Mouse (Mus musculus) midbrain, embryonic 12.5 days (tissue): ENCODE results near the gene Macrod2. TPM values are rescaled to one million over a fixed set of nuclear protein-coding genes. Genes with fewer than 3 reads are reported as not detected.
A peak's percentile ranks its signal among the peaks of the same experiment; 100 is the strongest.

ENCODE experiments used
- ATAC-seq: fragments of 200-750 bp; cut with Nextera tagmentation; 2 replicates; pipeline ENCODE4 v1.8.0; 2017; ENCODE audit warnings: low read depth, moderate TSS enrichment, moderate library complexity; ENCODE audit not compliant: low FRiP score
- H3K27ac ChIP-seq: fragments of 300-500 bp; sonication (generic); replicated peaks from 2 replicates; pipeline ENCODE4 v1.5.1; 2016; ENCODE audit warnings: mild to moderate bottlenecking
- H3K27me3 ChIP-seq: fragments of 300-500 bp; sonication (generic); 2 replicates; pipeline ENCODE4 v1.6.1; 2016; ENCODE audit warnings: mild to moderate bottlenecking
- H3K36me3 ChIP-seq: fragments of 300-500 bp; sonication (generic); 2 replicates; pipeline ENCODE4 v1.6.1; 2016
- H3K4me1 ChIP-seq: fragments of 300-500 bp; sonication (generic); 2 replicates; pipeline ENCODE4 v1.6.1; 2016
- H3K4me2 ChIP-seq: fragments of 300-500 bp; sonication (generic); replicated peaks from 2 replicates; pipeline ENCODE4 v1.6.1; 2016; ENCODE audit warnings: mild to moderate bottlenecking, moderate library complexity
- H3K4me3 ChIP-seq: fragments of 300-500 bp; sonication (generic); 2 replicates; pipeline ENCODE4 v1.5.1; 2016; ENCODE audit warnings: mild to moderate bottlenecking
- H3K9ac ChIP-seq: fragments of 300-500 bp; sonication (generic); replicated peaks from 2 replicates; pipeline ENCODE4 v1.6.1; 2016; ENCODE audit warnings: mild to moderate bottlenecking, moderate library complexity
- H3K9me3 ChIP-seq: fragments of 300-500 bp; sonication (generic); 2 replicates; pipeline ENCODE4 v1.6.1; 2016; ENCODE audit warnings: mild to moderate bottlenecking
- WGBS: fragments of 180-500 bp; shearing (Covaris S2); methylation state at CpG from one replicate; pipeline ENCODE4 v1.1.7; 2016; 5-methylcytosine and 5-hydroxymethylcytosine counted together
- polyA plus RNA-seq: library from polyadenylated mRNA; unstranded; fragments of >200 nt; fragmentation: Nextera tagmentation; extraction: Ambion mirVana; gene quantifications from 2 replicates; pipeline ENCODE4 v1.2.1, GENCODE M21; 2016

Macrod2 gene
- polyA plus RNA-seq, 1 experiment from 2014 or later = 52.4 TPM

GRCm38 (mm10) chr2:140670457-140670856 is 275.3 kb downstream of the Macrod2 start:
- Histone ChIP-seq H3K4me1 (peaks cover 17% of the 10 kb centered on the region), H3K9me3 (no peaks in the 10 kb centered on the region), H3K9ac (peak overlapping the region; percentile 77), H3K27ac (peak overlapping the region; percentile 92), H3K27me3 (no peaks in the 10 kb centered on the region), H3K4me2 (peak overlapping the region; percentile 62), H3K4me3 (peak overlapping the region; percentile 67), H3K36me3 (no peaks in the 10 kb centered on the region)
- WGBS = under 1% methylated on average over 12 of the region's 12 CpGs
- ATAC-seq = peak; percentile 31

- Histone ChIP-seq H3K9me3 (no peaks in the 10 kb centered on the region), H3K4me2 (peak within 1 kb of the TSS; percentile 62), H3K4me3 (peak within 1 kb of the TSS; percentile 67), H3K36me3 (no peaks in the 10 kb centered on the region), H3K27me3 (no peaks in the 10 kb centered on the region), H3K27ac (peak within 1 kb of the TSS; percentile 92), H3K4me1 (peaks cover 12% of the 10 kb centered on the region), H3K9ac (peak within 1 kb of the TSS; percentile 77)
- WGBS = 1% methylated on average over 26 of the region's 26 CpGs
- ATAC-seq = peak; percentile 96
Observed at GRCm38 (mm10) chr2:140670963-140671702, 276.0 kb downstream of the Macrod2 start, which contains the start of gene Flrt3. Gene Flrt3 (minus strand): TSS chr2:140671469.

DNA sequence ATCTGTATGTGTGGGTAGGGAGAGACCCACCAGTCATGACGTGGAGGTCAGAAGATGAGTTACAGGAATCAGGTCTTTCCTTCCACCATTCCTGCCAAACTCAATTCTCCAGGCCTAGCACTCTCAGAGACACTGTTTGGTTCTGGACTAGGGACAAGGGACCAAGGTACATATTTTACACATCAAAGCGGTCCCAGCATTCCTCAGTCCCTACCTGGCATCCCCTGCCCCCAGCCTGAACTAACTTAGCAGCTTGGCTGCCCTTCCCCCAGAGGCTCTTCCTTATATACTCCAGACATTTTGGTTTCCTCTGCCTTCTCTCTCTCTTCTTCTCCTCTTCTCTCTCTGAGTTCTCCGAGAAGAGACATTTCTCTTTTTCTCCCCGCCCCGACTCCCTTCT is 278.4 kb downstream of the Macrod2 start:
- ATAC-seq = no peak
- 90% methylated on average over 5 of the region's 5 CpGs for WGBS

DNA sequence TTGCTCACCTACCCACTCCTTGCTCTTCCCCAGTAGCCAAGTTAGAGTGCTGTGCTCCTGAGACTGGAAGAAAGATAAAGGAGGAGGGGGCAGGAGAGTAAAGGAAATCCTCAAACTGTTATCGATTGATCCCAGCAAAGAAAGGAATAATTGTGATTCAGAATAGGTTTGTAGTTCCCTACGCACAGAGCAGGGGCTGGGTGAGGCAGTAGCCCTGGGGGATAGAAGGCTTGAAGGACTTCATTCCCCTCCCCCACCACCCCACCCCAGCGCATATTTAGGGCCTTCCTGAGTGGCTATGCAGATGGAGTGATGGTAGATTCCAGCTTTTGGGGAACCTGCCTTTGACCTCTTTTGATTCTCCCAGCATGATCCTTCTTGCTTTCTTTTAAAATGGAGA is 281.6 kb downstream of the Macrod2 start:
- peaks cover 4% of the 10 kb centered on the region; the same call in 1 of the 2 replicates for H3K4me1 ChIP-seq
- H3K9me3 ChIP-seq = no peaks in the 10 kb centered on the region
- WGBS = 19% methylated on average over 3 of the region's 3 CpGs
- no peak overlapping the region for H3K4me2 ChIP-seq
- no peak for ATAC-seq
- no peaks in the 10 kb centered on the region for H3K36me3 ChIP-seq
- no peak overlapping the region for H3K4me3 ChIP-seq
- H3K27me3 ChIP-seq = no peaks in the 10 kb centered on the region
- no peak overlapping the region for H3K27ac ChIP-seq
- no peak overlapping the region for H3K9ac ChIP-seq

More for the DNA sequence above, 278.4 kb downstream of the Macrod2 start:
- peaks cover 4% of the 10 kb centered on the region; the same call in 1 of the 2 replicates for H3K4me1 ChIP-seq
- H3K27ac ChIP-seq = no peak overlapping the region
- no peaks in the 10 kb centered on the region for H3K9me3 ChIP-seq
- no peaks in the 10 kb centered on the region for H3K27me3 ChIP-seq
- no peak overlapping the region for H3K4me3 ChIP-seq
- no peak overlapping the region for H3K4me2 ChIP-seq
- H3K36me3 ChIP-seq = no peaks in the 10 kb centered on the region
- no peak overlapping the region for H3K9ac ChIP-seq

- no peaks in the 10 kb centered on the region for H3K36me3 ChIP-seq
- H3K9me3 ChIP-seq = no peaks in the 10 kb centered on the region
- no peak overlapping the region for H3K27ac ChIP-seq
- H3K4me1 ChIP-seq = no peaks in the 10 kb centered on the region
- no peaks in the 10 kb centered on the region for H3K27me3 ChIP-seq
- H3K4me2 ChIP-seq = no peak overlapping the region
- no peak overlapping the region for H3K4me3 ChIP-seq
- no peak for ATAC-seq
- no peak overlapping the region for H3K9ac ChIP-seq
- WGBS = 86% methylated on average over 2 of the region's 2 CpGs
Observed at GRCm38 (mm10) chr2:140690906-140691305, 295.8 kb downstream of the Macrod2 start.

DNA sequence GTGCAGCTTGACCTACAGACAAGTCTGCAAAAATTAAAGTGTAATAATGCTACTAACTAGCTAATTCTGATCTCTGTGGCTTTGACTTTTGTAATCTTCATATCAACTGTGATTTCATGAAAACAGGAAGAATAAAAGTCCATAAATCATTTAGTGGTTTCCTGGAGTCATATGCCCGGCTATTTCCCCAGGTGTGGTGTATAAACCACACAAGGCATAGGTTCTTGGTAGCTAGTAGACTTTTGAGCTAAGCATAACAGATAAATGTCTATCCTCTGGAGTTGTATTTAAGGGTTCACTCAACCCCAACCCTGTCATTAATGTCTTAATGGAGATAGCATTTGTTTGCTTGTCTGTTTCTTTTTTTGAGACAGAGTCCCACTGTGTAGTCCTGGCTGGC is 296.3 kb downstream of the Macrod2 start:
- no peaks in the 10 kb centered on the region for H3K27me3 ChIP-seq
- 92% methylated on average over 1 of the region's 1 CpGs for WGBS
- no peak for ATAC-seq

GRCm38 (mm10) chr2:140692461-140692860 is 297.4 kb downstream of the Macrod2 start:
- Histone ChIP-seq H3K36me3 (no peaks in the 10 kb centered on the region), H3K27ac (no peak overlapping the region), H3K4me1 (0 out of 2 replicates have a peak, but pooled peaks cover 1% of the 10 kb centered on the region), H3K4me3 (no peak overlapping the region), H3K9ac (no peak overlapping the region), H3K27me3 (no peaks in the 10 kb centered on the region), H3K9me3 (no peaks in the 10 kb centered on the region), H3K4me2 (no peak overlapping the region)
- 80% methylated on average over 4 of the region's 4 CpGs for WGBS
- no peak for ATAC-seq

More for the DNA sequence above, 296.3 kb downstream of the Macrod2 start:
- H3K4me3 ChIP-seq = no peak overlapping the region
- H3K27ac ChIP-seq = no peak overlapping the region
- H3K4me1 ChIP-seq = no peaks in the 10 kb centered on the region
- no peak overlapping the region for H3K4me2 ChIP-seq
- no peaks in the 10 kb centered on the region for H3K36me3 ChIP-seq
- no peak overlapping the region for H3K9ac ChIP-seq
- no peaks in the 10 kb centered on the region for H3K9me3 ChIP-seq

DNA sequence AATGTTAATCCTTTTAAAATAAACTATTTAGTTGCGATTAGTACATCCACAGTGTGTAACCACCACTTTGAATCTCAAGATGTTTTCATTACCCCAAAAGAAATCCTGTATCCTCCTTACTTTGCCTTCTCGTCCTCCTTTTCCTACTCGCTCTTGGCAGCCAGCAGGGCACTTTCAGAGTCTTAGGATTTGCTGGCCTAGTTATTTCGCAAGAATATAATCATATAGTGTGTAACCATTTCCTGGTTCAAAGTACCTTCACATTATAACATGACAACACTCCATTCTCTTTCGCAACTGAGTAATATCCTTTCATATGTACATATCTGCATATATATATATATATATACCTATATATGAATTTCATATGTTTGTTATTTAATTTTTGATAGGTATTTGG is 298.7 kb downstream of the Macrod2 start:
- ATAC-seq = no peak
- Histone ChIP-seq H3K9ac (no peak overlapping the region), H3K9me3 (no peaks in the 10 kb centered on the region), H3K4me3 (no peak overlapping the region), H3K36me3 (no peaks in the 10 kb centered on the region), H3K27ac (no peak overlapping the region), H3K4me1 (peaks cover 11% of the 10 kb centered on the region), H3K27me3 (no peaks in the 10 kb centered on the region), H3K4me2 (no peak overlapping the region)
- 89% methylated on average over 5 of the region's 5 CpGs for WGBS

DNA sequence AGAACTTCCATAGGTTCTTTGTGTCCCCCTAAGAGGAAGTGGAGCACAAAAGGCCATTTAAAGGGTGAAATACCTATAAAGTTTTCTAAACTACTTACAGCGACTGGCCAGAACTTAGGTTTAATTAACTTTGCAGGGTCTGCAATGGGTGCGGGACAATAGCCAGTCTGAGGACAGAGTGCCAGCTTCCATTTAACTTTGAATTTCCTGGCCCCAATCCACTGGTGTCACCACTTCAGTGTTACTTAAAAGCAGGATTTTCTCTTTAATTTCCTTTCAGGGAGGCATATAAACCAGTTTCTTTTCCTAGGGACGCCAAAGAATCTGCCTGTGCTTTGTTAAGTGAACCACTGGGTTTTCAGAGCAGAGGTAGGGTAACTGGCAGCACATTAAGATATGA is 303.5 kb downstream of the Macrod2 start:
- H3K4me2 ChIP-seq = no peak overlapping the region
- no peaks in the 10 kb centered on the region; the same call in 1 of the 2 replicates for H3K27me3 ChIP-seq
- no peaks in the 10 kb centered on the region for H3K36me3 ChIP-seq
- WGBS = 9% methylated on average over 3 of the region's 3 CpGs
- no peaks in the 10 kb centered on the region for H3K9me3 ChIP-seq
- no peak for ATAC-seq
- H3K9ac ChIP-seq = no peak overlapping the region
- no peak overlapping the region for H3K27ac ChIP-seq
- peaks cover 22% of the 10 kb centered on the region for H3K4me1 ChIP-seq
- no peak overlapping the region for H3K4me3 ChIP-seq

DNA sequence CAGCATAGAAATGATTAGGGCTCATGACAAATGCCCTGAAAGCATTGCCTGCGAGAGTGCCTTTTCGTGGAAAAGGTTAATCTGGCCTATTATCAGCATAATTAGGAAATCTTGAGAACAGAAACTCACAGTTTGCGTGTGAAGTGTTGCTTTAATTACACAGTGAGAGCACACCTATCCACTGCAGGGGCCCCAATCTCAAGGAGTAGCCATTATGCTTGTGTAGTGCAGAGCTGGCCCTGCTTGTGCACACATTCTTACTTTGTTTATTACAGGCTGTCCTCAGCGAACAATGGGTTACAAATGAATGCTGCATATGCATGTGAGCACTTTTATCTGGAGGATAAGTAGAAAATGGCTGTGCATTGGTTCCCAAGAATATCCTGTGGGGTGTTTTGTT is 308.3 kb downstream of the Macrod2 start:
- Histone ChIP-seq H3K9ac (no peak overlapping the region), H3K4me2 (no peak overlapping the region), H3K4me1 (peaks cover 34% of the 10 kb centered on the region), H3K4me3 (no peak overlapping the region), H3K36me3 (no peaks in the 10 kb centered on the region), H3K9me3 (no peaks in the 10 kb centered on the region), H3K27me3 (no peaks in the 10 kb centered on the region; the same call in 1 of the 2 replicates), H3K27ac (no peak overlapping the region)
- no peak; the same call in 1 of the 2 replicates for ATAC-seq
- WGBS = 18% methylated on average over 4 of the region's 4 CpGs

GRCm38 (mm10) chr2:140704146-140704545 is 309.0 kb downstream of the Macrod2 start:
- no peak; the same call in 1 of the 2 replicates for ATAC-seq

GRCm38 (mm10) chr2:140705278-140705677 is 310.2 kb downstream of the Macrod2 start:
- 4% methylated on average over 2 of the region's 2 CpGs for WGBS
- H3K36me3 ChIP-seq = no peaks in the 10 kb centered on the region
- no peaks in the 10 kb centered on the region; the same call in 1 of the 2 replicates for H3K27me3 ChIP-seq
- no peak overlapping the region for H3K9ac ChIP-seq
- no peaks in the 10 kb centered on the region for H3K9me3 ChIP-seq
- H3K27ac ChIP-seq = peak overlapping the region; percentile 52; the same call in 1 of the 2 replicates
- peak; percentile 78 for ATAC-seq
- no peak overlapping the region for H3K4me3 ChIP-seq
- H3K4me2 ChIP-seq = no peak overlapping the region
- peaks cover 23% of the 10 kb centered on the region for H3K4me1 ChIP-seq

More at GRCm38 (mm10) chr2:140704146-140704545, 309.0 kb downstream of the Macrod2 start:
- WGBS = 6% methylated on average over 3 of the region's 3 CpGs
- no peaks in the 10 kb centered on the region for H3K9me3 ChIP-seq
- H3K27me3 ChIP-seq = no peaks in the 10 kb centered on the region; the same call in 1 of the 2 replicates
- no peak overlapping the region for H3K9ac ChIP-seq
- H3K4me1 ChIP-seq = peaks cover 29% of the 10 kb centered on the region
- no peak overlapping the region for H3K4me2 ChIP-seq
- no peak overlapping the region for H3K27ac ChIP-seq
- H3K36me3 ChIP-seq = no peaks in the 10 kb centered on the region
- H3K4me3 ChIP-seq = no peak overlapping the region
